Comparison of ENCODE assay signal across 21 mouse cellular contexts in genomic region chr2:168396316-168396715, GRCm38 (mm10).
DNase-seq lines count a peak whose midpoint lies in the region; ATAC-seq and TF ChIP-seq lines count a peak whose summit lies in the region.
"Had no signal": no experiment of that assay in that cellular context is flagged by ENCODE, and none has a peak within 500 bp of the region (broad histone marks: within the 10 kb centered on the region; RNA-seq: fewer than 3 reads in every experiment).

No protein-coding gene starts in this region.

- no peak overlapping the region for H3K4me2 ChIP-seq in forebrain, postnatal 0 days (ENCODE audit: low read depth)

- no peak for DNase-seq in forebrain, embryonic 10.5 days (ENCODE audit: extremely low spot score, low spot score)
- no peak for DNase-seq in forebrain, postnatal 0 days
- DNase-seq in lung, postnatal 25 days (ENCODE audit: low spot score) = no peak
- DNase-seq in thymus, postnatal 14 days = no peak
- DNase-seq in spleen, postnatal 4 days (ENCODE audit: low spot score in 2 of 2) = no peak
- DNase-seq: adrenal gland, adult 2 months; adrenal gland, adult 8-10 months; adrenal gland, postnatal 10 days; adrenal gland, postnatal 14 days; adrenal gland, postnatal 25 days; adrenal gland, postnatal 36 days; B cell, adult 2 months; cerebellum, adult 11 months; cerebellum, adult 11-12 months had no signal

- H3K9me3 ChIP-seq in forebrain, embryonic 10.5 days = peaks cover 5% of the 10 kb centered on the region; the same call in 1 of the 2 replicates
- no peaks in the 10 kb centered on the region for H3K9me3 ChIP-seq in forebrain, postnatal 0 days (ENCODE audit: low read length)

- no peak overlapping the region for H3K4me3 ChIP-seq in forebrain, embryonic 10.5 days
- no peak overlapping the region for H3K4me3 ChIP-seq in forebrain, postnatal 0 days (ENCODE audit: low read depth, low read length)

- no peak for ATAC-seq in forebrain, postnatal 0 days
- peak; percentile 51 for ATAC-seq in common myeloid progenitor, adult 5-6 weeks (replicated peaks; ENCODE audit: low read depth, poor library complexity, severe bottlenecking)
- ATAC-seq in granulocyte monocyte progenitor cell, adult 5-6 weeks (replicated peaks; ENCODE audit: poor library complexity, severe bottlenecking) = peak; percentile 76
- ATAC-seq in megakaryocyte progenitor cell, adult 5-6 weeks (replicated peaks; ENCODE audit: poor library complexity) = peak; percentile 69
- ATAC-seq: activated CD4-positive, CD25-positive, alpha-beta regulatory T cell, adult 4 months; CD4-positive, CD25-positive, alpha-beta regulatory T cell, adult 4 months; Patski had no signal

- no peak for TF ChIP-seq CTCF in forebrain, postnatal 0 days (IDR thresholded peaks at IDR 0.05; ENCODE audit: low read depth)

- no peaks in the 10 kb centered on the region for H3K36me3 ChIP-seq in forebrain, embryonic 10.5 days (replicated peaks)
- H3K36me3 ChIP-seq in forebrain, postnatal 0 days (ENCODE audit: insufficient read depth) = no peaks in the 10 kb centered on the region
- H3K36me3 ChIP-seq: G1E had no signal

- H3K4me1 ChIP-seq in forebrain, embryonic 10.5 days = peaks cover 17% of the 10 kb centered on the region
- H3K4me1 ChIP-seq in forebrain, postnatal 0 days (ENCODE audit: insufficient read depth) = no peaks in the 10 kb centered on the region

- no peak overlapping the region for H3K9ac ChIP-seq in forebrain, postnatal 0 days

- peaks cover 14% of the 10 kb centered on the region for H3K27me3 ChIP-seq in forebrain, embryonic 10.5 days (ENCODE audit: poor library complexity, severe bottlenecking)
- no peaks in the 10 kb centered on the region for H3K27me3 ChIP-seq in forebrain, postnatal 0 days (ENCODE audit: insufficient read depth, low read length)
- H3K27me3 ChIP-seq: Patski had no signal

- H3K27ac ChIP-seq in forebrain, embryonic 10.5 days = 0 out of 2 replicates have a peak overlapping the region, but pooled peaks have one; percentile 26
- H3K27ac ChIP-seq in forebrain, postnatal 0 days (ENCODE audit: low read depth, low read length) = no peak overlapping the region

- 62% methylated on average over 3 of the region's 3 CpGs for WGBS in forebrain, embryonic 10.5 days
- WGBS in forebrain, postnatal 0 days = 62% methylated on average over 3 of the region's 3 CpGs
